ENCODE assay signal across 8 mouse cellular contexts in the genomic region with DNA sequence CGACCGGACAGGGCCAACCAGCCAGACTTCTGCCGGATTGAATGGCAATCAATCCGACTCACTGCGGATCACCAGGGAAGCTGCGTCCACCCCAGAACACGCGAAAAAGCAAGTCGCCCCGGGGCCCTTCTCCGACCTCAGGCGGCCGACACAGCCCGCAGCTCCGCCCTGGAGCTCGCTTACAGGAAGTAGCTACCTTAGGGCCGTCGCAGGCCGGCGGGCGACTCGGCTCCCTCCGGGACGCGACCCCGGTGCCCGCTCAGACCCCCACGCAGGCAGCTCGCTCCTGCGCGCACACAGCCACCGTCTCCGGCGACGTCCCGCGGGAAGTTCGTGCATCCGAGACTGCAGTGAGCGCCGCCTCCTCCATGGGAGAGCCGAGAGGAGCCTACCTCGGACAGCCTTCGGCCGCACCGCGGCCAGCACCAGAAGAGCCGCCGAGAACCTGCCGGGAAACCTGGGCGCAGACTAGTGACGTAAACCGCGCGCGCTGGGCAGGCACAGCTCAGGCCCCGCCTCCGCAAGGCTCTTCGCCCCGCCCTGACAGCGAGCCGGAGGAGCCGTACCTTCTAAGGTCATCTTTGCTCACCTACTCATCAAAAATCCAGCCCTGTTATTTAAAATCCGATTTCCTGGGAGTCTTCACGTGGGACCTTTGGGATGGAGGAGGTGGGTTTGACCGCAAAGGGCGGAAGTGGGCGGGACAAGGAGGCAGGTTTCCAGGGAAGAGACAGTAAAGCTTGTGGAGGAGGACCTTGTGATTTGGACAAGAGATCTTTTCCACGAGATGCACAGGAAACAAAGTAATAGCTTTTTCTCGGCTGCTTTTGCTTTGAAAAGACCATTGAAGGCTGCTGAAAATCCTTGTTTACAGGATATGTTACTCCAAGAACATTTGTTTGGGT. TPM values are rescaled to one million over a fixed set of nuclear protein-coding genes. Genes with fewer than 3 reads are reported as not detected.
DNase-seq lines count a peak whose midpoint lies in the region; ATAC-seq and TF ChIP-seq lines count a peak whose summit lies in the region.

A gene (minus strand): TSS at position 473 of the 905 bp plus-strand sequence.

- no peaks in the 10 kb centered on the region for H3K27me3 ChIP-seq in forebrain, embryonic 10.5 days (ENCODE audit: poor library complexity, severe bottlenecking)
- no peaks in the 10 kb centered on the region for H3K27me3 ChIP-seq in heart, embryonic 15.5 days
- H3K27me3 ChIP-seq in liver, embryonic 14.5 days (ENCODE audit: control insufficient read depth, insufficient read depth, low read length) = no peaks in the 10 kb centered on the region
- no peaks in the 10 kb centered on the region for H3K27me3 ChIP-seq in neural tube, embryonic 11.5 days (ENCODE audit: control insufficient read depth, insufficient read depth, low read length)
- H3K27me3 ChIP-seq in stomach, postnatal 0 days (ENCODE audit: control insufficient read depth, insufficient read depth, low read length) = no peaks in the 10 kb centered on the region

- H3K9me3 ChIP-seq in forebrain, embryonic 10.5 days = no peaks in the 10 kb centered on the region
- H3K9me3 ChIP-seq in heart, embryonic 15.5 days (replicated peaks) = no peaks in the 10 kb centered on the region
- H3K9me3 ChIP-seq in liver, embryonic 14.5 days (ENCODE audit: control insufficient read depth, low read length) = no peaks in the 10 kb centered on the region
- no peaks in the 10 kb centered on the region for H3K9me3 ChIP-seq in neural tube, embryonic 11.5 days (ENCODE audit: control insufficient read depth, low read length)
- no peaks in the 10 kb centered on the region for H3K9me3 ChIP-seq in stomach, postnatal 0 days (ENCODE audit: control insufficient read depth, low read length)

- H3K27ac ChIP-seq in forebrain, embryonic 10.5 days = peak within 1 kb of the TSS; percentile 95
- H3K27ac ChIP-seq in heart, embryonic 15.5 days = peak within 1 kb of the TSS; percentile 95
- peak within 1 kb of the TSS; percentile 67 for H3K27ac ChIP-seq in liver, embryonic 14.5 days
- peak within 1 kb of the TSS; percentile 85 for H3K27ac ChIP-seq in neural tube, embryonic 11.5 days (ENCODE audit: low read depth, low read length)
- peak within 1 kb of the TSS; percentile 92 for H3K27ac ChIP-seq in stomach, postnatal 0 days (replicated peaks)

- H3K9ac ChIP-seq in heart, embryonic 15.5 days = peak within 1 kb of the TSS; percentile 98
- peak within 1 kb of the TSS; percentile 71 for H3K9ac ChIP-seq in liver, embryonic 14.5 days (replicated peaks)
- H3K9ac ChIP-seq in neural tube, embryonic 11.5 days (ENCODE audit: low read length) = peak within 1 kb of the TSS; percentile 93
- H3K9ac ChIP-seq in stomach, postnatal 0 days (ENCODE audit: low read length) = peak within 1 kb of the TSS; percentile 91

- peak within 1 kb of the TSS; percentile 93 for H3K4me3 ChIP-seq in forebrain, embryonic 10.5 days
- H3K4me3 ChIP-seq in heart, embryonic 15.5 days = peak within 1 kb of the TSS; percentile 100
- peak within 1 kb of the TSS; percentile 73 to 98 for H3K4me3 ChIP-seq in liver, embryonic 14.5 days (ENCODE audit: insufficient read depth in 1 of 2, low read depth in 2 of 2, low read length in 2 of 2)
- H3K4me3 ChIP-seq in neural tube, embryonic 11.5 days (ENCODE audit: low read depth, low read length) = peak within 1 kb of the TSS; percentile 92
- peak within 1 kb of the TSS; percentile 83 for H3K4me3 ChIP-seq in stomach, postnatal 0 days (ENCODE audit: low read depth, low read length)

- peak; percentile 95 for ATAC-seq in heart, embryonic 15.5 days (replicated peaks; ENCODE audit: insufficient number of reproducible peaks, insufficient read depth, low FRiP score, low read depth)
- peak; percentile 99 for ATAC-seq in liver, embryonic 14.5 days (ENCODE audit: insufficient read depth)
- ATAC-seq in neural tube, embryonic 11.5 days (ENCODE audit: insufficient read depth, low FRiP score, low TSS enrichment) = peak; percentile 98
- peak; percentile 99 for ATAC-seq in stomach, postnatal 0 days (ENCODE audit: low FRiP score, low TSS enrichment)

- H3K36me3 ChIP-seq in forebrain, embryonic 10.5 days (replicated peaks) = peaks cover 33% of the 10 kb centered on the region
- no peaks in the 10 kb centered on the region; the same call in 1 of the 2 replicates for H3K36me3 ChIP-seq in heart, embryonic 15.5 days
- no peaks in the 10 kb centered on the region for H3K36me3 ChIP-seq in liver, embryonic 14.5 days (replicated peaks; ENCODE audit: control insufficient read depth, insufficient read depth, low read depth)
- no peaks in the 10 kb centered on the region for H3K36me3 ChIP-seq in neural tube, embryonic 11.5 days (ENCODE audit: control insufficient read depth, insufficient read depth, low read length)
- H3K36me3 ChIP-seq in stomach, postnatal 0 days (ENCODE audit: control insufficient read depth, insufficient read depth, low read length) = no peaks in the 10 kb centered on the region

- TF ChIP-seq EP300 in liver, embryonic 14.5 days (IDR thresholded peaks at IDR 0.05; ENCODE audit: low read depth) = no peak; the same call in 1 of the 2 replicates
- peak; percentile 31 for TF ChIP-seq EP300 in stomach, postnatal 0 days (optimal IDR thresholded peaks at IDR 0.05)

- peak within 1 kb of the TSS; percentile 79 for H3K4me2 ChIP-seq in heart, embryonic 15.5 days
- H3K4me2 ChIP-seq in liver, embryonic 14.5 days (ENCODE audit: low read depth) = peak within 1 kb of the TSS; percentile 85
- H3K4me2 ChIP-seq in neural tube, embryonic 11.5 days (ENCODE audit: low read depth) = peak within 1 kb of the TSS; percentile 75
- H3K4me2 ChIP-seq in stomach, postnatal 0 days (replicated peaks; ENCODE audit: low read depth) = peak within 1 kb of the TSS; percentile 59

- 0% methylated on average over 70 of the region's 70 CpGs for WGBS in forebrain, embryonic 10.5 days
- under 1% methylated on average over 70 of the region's 70 CpGs for WGBS in heart, embryonic 15.5 days
- WGBS in liver, embryonic 14.5 days (ENCODE audit: insufficient replicate concordance) = under 1% methylated on average over 69 of the region's 70 CpGs
- WGBS in neural tube, embryonic 11.5 days = under 1% methylated on average over 70 of the region's 70 CpGs
- under 1% methylated on average over 66 of the region's 70 CpGs for WGBS in stomach, postnatal 0 days

- H3K4me1 ChIP-seq in forebrain, embryonic 10.5 days = peaks cover 25% of the 10 kb centered on the region
- H3K4me1 ChIP-seq in heart, embryonic 15.5 days (replicated peaks) = peaks cover 10% of the 10 kb centered on the region
- H3K4me1 ChIP-seq in liver, embryonic 14.5 days (replicated peaks; ENCODE audit: control insufficient read depth in 2 of 2, insufficient read depth in 2 of 2, low read length in 1 of 2) = peaks cover 14 to 15% of the 10 kb centered on the region in 2 experiments
- peaks cover 6% of the 10 kb centered on the region; the same call in 1 of the 2 replicates for H3K4me1 ChIP-seq in neural tube, embryonic 11.5 days (ENCODE audit: control insufficient read depth, insufficient read depth, low read length)
- no peaks in the 10 kb centered on the region for H3K4me1 ChIP-seq in stomach, postnatal 0 days (replicated peaks; ENCODE audit: control insufficient read depth, insufficient read depth)

- TF ChIP-seq CTCF in liver, embryonic 14.5 days (IDR thresholded peaks at IDR 0.05; ENCODE audit: low read depth) = no peak
- no peak for TF ChIP-seq CTCF in stomach, postnatal 0 days (IDR thresholded peaks at IDR 0.05; ENCODE audit: low read depth)

- DNase-seq in CD8-positive naive resting alpha-beta T cell, adult 2 months (ENCODE audit: low read depth in 2 of 2, low spot score in 2 of 2) = peak; percentile 81 to 88
- DNase-seq in c-Kit-positive CD71-negative TER-119-negative erythroid progenitor cells, embryonic 14.5 days (ENCODE audit: low read depth) = peak; percentile 82
- DNase-seq in forebrain, embryonic 10.5 days (ENCODE audit: extremely low spot score, low spot score) = peak; percentile 93
- peak; percentile 96 for DNase-seq in kidney, postnatal 25 days
- peak; percentile 83 to 84 (median 83) for DNase-seq in liver, embryonic 14.5 days (ENCODE audit: low read depth in 3 of 3, low spot score in 3 of 3)
- DNase-seq in neural tube, embryonic 11.5 days (ENCODE audit: low spot score) = peak; percentile 93
- peak; percentile 96 for DNase-seq in stomach, postnatal 0 days (ENCODE audit: low spot score)

RNA-seq across cellular contexts. Expression of the gene that starts here (rescaled TPM):
- polyA plus RNA-seq in forebrain, embryonic 10.5 days (2016; fragmentation: Nextera tagmentation; extraction: Ambion mirVana) = 39.5 and 42.9 TPM in 2 replicates
- polyA plus RNA-seq in heart, embryonic 15.5 days (2015; fragmentation: Nextera tagmentation; extraction: Ambion mirVana) = 27.9 and 32.0 TPM in 2 replicates
- polyA plus RNA-seq in liver, embryonic 14.5 days (2012; rRNA removed) = 6.9 and 9.8 TPM in 2 replicates
- polyA plus RNA-seq in liver, embryonic 14.5 days (2014; fragmentation: Nextera tagmentation; extraction: Ambion mirVana) = 27.5 and 27.9 TPM in 2 replicates
- 51.9 and 53.0 TPM in 2 replicates for polyA plus RNA-seq in neural tube, embryonic 11.5 days (2014; fragmentation: Nextera tagmentation; extraction: Ambion mirVana)
- 38.0 and 39.2 TPM in 2 replicates for polyA plus RNA-seq in stomach, postnatal 0 days (2015; fragmentation: Nextera tagmentation; extraction: Ambion mirVana)

Comparison
In these comparisons a context has a peak if more than half of its experiments do, and no peak if none do; other contexts are left out.
1. Peak in every context shown above with its lines: DNase-seq, ATAC-seq, H3K4me3 ChIP-seq and H3K27ac ChIP-seq.